In genomic region chr15:72208973-72209372, GRCm38 (mm10) we compare ENCODE assay signal across 19 mouse cellular contexts.
DNase-seq lines count a peak whose midpoint lies in the region; ATAC-seq and TF ChIP-seq lines count a peak whose summit lies in the region.
"Had no signal": no experiment of that assay in that cellular context is flagged by ENCODE, and none has a peak within 500 bp of the region (broad histone marks: within the 10 kb centered on the region; RNA-seq: fewer than 3 reads in every experiment).

No protein-coding gene starts in this region.

- H3K4me3 ChIP-seq in forebrain, postnatal 0 days (ENCODE audit: low read depth, low read length): no peak overlapping the region
- H3K4me3 ChIP-seq in forebrain, embryonic 11.5 days (ENCODE audit: low read depth, low read length): no peak overlapping the region
- H3K4me3 ChIP-seq: embryonic facial prominence, embryonic 13.5 days; gastrocnemius, adult 2 months; heart, embryonic 13.5 days; hindbrain, embryonic 15.5 days had no signal

- H3K4me1 ChIP-seq in forebrain, postnatal 0 days (ENCODE audit: insufficient read depth): no peaks in the 10 kb centered on the region
- H3K4me1 ChIP-seq in forebrain, embryonic 11.5 days (replicated peaks; ENCODE audit: control insufficient read depth, insufficient read depth, low read length): no peaks in the 10 kb centered on the region
- H3K4me1 ChIP-seq: embryonic facial prominence, embryonic 13.5 days; heart, embryonic 13.5 days had no signal

- H3K9ac ChIP-seq in forebrain, postnatal 0 days: no peak overlapping the region
- no peak overlapping the region for H3K9ac ChIP-seq in forebrain, embryonic 11.5 days (ENCODE audit: low read length)
- H3K9ac ChIP-seq: embryonic facial prominence, embryonic 13.5 days; heart, embryonic 13.5 days; hindbrain, embryonic 15.5 days had no signal

- 59% methylated on average over 7 of the region's 7 CpGs for WGBS in forebrain, postnatal 0 days
- WGBS in forebrain, embryonic 11.5 days: 95% methylated on average over 7 of the region's 7 CpGs

- H3K27me3 ChIP-seq in forebrain, postnatal 0 days (ENCODE audit: insufficient read depth, low read length): no peaks in the 10 kb centered on the region
- H3K27me3 ChIP-seq in forebrain, embryonic 11.5 days (ENCODE audit: control insufficient read depth, insufficient read depth, low read length): no peaks in the 10 kb centered on the region
- H3K27me3 ChIP-seq: CH12.LX; embryonic facial prominence, embryonic 13.5 days; heart, embryonic 13.5 days; hindbrain, embryonic 15.5 days had no signal

- no peak overlapping the region for H3K4me2 ChIP-seq in forebrain, postnatal 0 days (ENCODE audit: low read depth)
- no peak overlapping the region for H3K4me2 ChIP-seq in forebrain, embryonic 11.5 days (ENCODE audit: low read depth, low read length, severe bottlenecking)
- H3K4me2 ChIP-seq: embryonic facial prominence, embryonic 13.5 days; heart, embryonic 13.5 days; hindbrain, embryonic 15.5 days had no signal

- no peak overlapping the region for H3K27ac ChIP-seq in forebrain, postnatal 0 days (ENCODE audit: low read depth, low read length)
- no peak overlapping the region for H3K27ac ChIP-seq in forebrain, embryonic 11.5 days (ENCODE audit: low read depth, low read length)
- H3K27ac ChIP-seq: embryonic facial prominence, embryonic 13.5 days; gastrocnemius, adult 2 months; heart, embryonic 13.5 days; hindbrain, embryonic 15.5 days had no signal

- no peak for TF ChIP-seq CTCF in forebrain, postnatal 0 days (IDR thresholded peaks at IDR 0.05; ENCODE audit: low read depth)

- DNase-seq in forebrain, postnatal 0 days: peak; percentile 70
- DNase-seq in forebrain, embryonic 11.5 days (ENCODE audit: low spot score): no peak
- DNase-seq in right cerebral cortex, adult 18-20 months: peak; percentile 14
- no peak for DNase-seq in right cerebral cortex, postnatal 14 days
- DNase-seq in right cerebral cortex, postnatal 10 days (ENCODE audit: low spot score in 2 of 2): peak; percentile 42 to 57
- DNase-seq in gastrocnemius, adult 8-10 months (ENCODE audit: low spot score in 2 of 2): no peak
- DNase-seq: adrenal gland, postnatal 14 days; cerebellum, adult 18-20 months; cerebellum, adult 9-11 months; cerebellum, postnatal 36 days; gastrocnemius, adult 2 months; gastrocnemius, postnatal 36 days; heart, postnatal 36 days had no signal

- H3K9me3 ChIP-seq in forebrain, postnatal 0 days (ENCODE audit: low read length): no peaks in the 10 kb centered on the region
- no peaks in the 10 kb centered on the region for H3K9me3 ChIP-seq in forebrain, embryonic 11.5 days (ENCODE audit: control insufficient read depth, low read length)
- H3K9me3 ChIP-seq: embryonic facial prominence, embryonic 13.5 days; heart, embryonic 13.5 days; hindbrain, embryonic 15.5 days had no signal

- ATAC-seq in forebrain, postnatal 0 days: peak; percentile 51
- ATAC-seq in forebrain, embryonic 11.5 days (replicated peaks; ENCODE audit: low FRiP score): no peak
- ATAC-seq: activated CD4-positive, CD25-positive, alpha-beta regulatory T cell, adult 4 months; Patski had no signal

- H3K36me3 ChIP-seq in forebrain, postnatal 0 days (ENCODE audit: insufficient read depth): no peaks in the 10 kb centered on the region
- H3K36me3 ChIP-seq in forebrain, embryonic 11.5 days (ENCODE audit: control insufficient read depth, insufficient read depth, low read length): no peaks in the 10 kb centered on the region
- H3K36me3 ChIP-seq: embryonic facial prominence, embryonic 13.5 days; heart, embryonic 13.5 days; hindbrain, embryonic 15.5 days had no signal

Comparison
In these comparisons a context has a peak if more than half of its experiments do, and no peak if none do; other contexts are left out.
1. DNase-seq: peak in forebrain, postnatal 0 days (single experiment), right cerebral cortex, adult 18-20 months (single experiment) and right cerebral cortex, postnatal 10 days (2 of 2); none in forebrain, embryonic 11.5 days (single experiment), right cerebral cortex, postnatal 14 days (single experiment) and gastrocnemius, adult 8-10 months (0 of 2).